Mouse (Mus musculus) yolk sac, embryonic 10.5 days (tissue): Measurements from ENCODE around the gene Spaca1.
"Not testable (repeated sequence)": the region's sequence is repeated elsewhere in the genome, so short reads cannot be mapped to it uniquely, and the experiment has no call there.

Source experiments
- DNase-seq: peaks from one replicate; pipeline ENCODE4 v3.0.0-alpha.2; 2017; ENCODE audit warnings: low spot score

The Spaca1 gene

GRCm38 (mm10) chr4:34049571-34050255, at the start of gene Spaca1:
Spaca1 (minus strand) TSS chr4:34050191.
- no peak for DNase-seq

GRCm38 (mm10) chr4:34087286-34087685, 37.3 kb upstream of the Spaca1 start:
- not testable (repeated sequence) for DNase-seq

- no peak for DNase-seq
These were observed 31.1 kb upstream of the Spaca1 start for GRCm38 (mm10) chr4:34081064-34081463.

- no peak for DNase-seq
These were observed 19.0 kb upstream of the Spaca1 start for GRCm38 (mm10) chr4:34069002-34069401.

GRCm38 (mm10) chr4:34058320-34058719, 8.3 kb upstream of the Spaca1 start:
- no peak for DNase-seq

- DNase-seq = no peak
These were observed 23.2 kb downstream of the Spaca1 start for GRCm38 (mm10) chr4:34026771-34027170.

GRCm38 (mm10) chr4:34021456-34021855, 28.5 kb downstream of the Spaca1 start:
- DNase-seq = peak; percentile 1

GRCm38 (mm10) chr4:33996382-33996781, 53.6 kb downstream of the Spaca1 start:
- no peak for DNase-seq

- DNase-seq = no peak
These were observed 57.3 kb downstream of the Spaca1 start for GRCm38 (mm10) chr4:33992687-33993086.

GRCm38 (mm10) chr4:33988466-33989089, 61.4 kb downstream of the Spaca1 start:
- DNase-seq = no peak
